Comparison of ENCODE assay signal across 8 mouse cellular contexts in the genomic region with DNA sequence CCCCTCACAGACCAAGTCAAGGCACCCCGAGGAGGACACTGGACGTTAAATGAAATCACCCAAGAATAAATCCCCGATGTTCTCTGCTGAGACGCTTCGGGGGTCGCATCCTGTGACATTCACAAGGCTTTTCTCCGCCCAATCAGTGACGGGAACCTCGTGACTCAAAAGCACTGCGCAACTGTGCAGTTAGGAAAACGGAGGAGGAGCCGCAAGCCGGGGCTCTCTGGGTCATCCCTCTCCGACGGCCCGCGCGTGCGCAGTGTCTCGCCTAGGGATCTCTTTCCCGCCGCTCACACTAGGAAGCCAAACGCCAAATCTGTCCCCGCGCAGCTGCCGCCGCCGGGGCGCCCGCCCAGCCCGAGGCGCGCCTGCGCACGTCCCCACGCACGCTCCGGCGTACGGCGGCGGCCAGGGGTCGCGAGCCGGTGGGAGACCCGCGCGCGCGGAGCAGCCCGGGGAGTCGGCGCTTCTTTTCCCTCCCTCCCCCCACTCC. TPM values are rescaled to one million over a fixed set of nuclear protein-coding genes. Genes with fewer than 3 reads are reported as not detected.
DNase-seq lines count a peak whose midpoint lies in the region; ATAC-seq and TF ChIP-seq lines count a peak whose summit lies in the region.

Gene Patl1, plus strand, starts transcription at position 363 of the 496 bp plus-strand sequence.

- H3K4me3 ChIP-seq in G1E (ENCODE audit: low read depth, low read length) = peak within 1 kb of the TSS; percentile 95
- H3K4me3 ChIP-seq in forebrain, embryonic 16.5 days (replicated peaks; ENCODE audit: low read length) = peak within 1 kb of the TSS; percentile 56
- H3K4me3 ChIP-seq in layer of hippocampus, adult 2 months = peak within 1 kb of the TSS; percentile 94
- peak within 1 kb of the TSS; percentile 72 for H3K4me3 ChIP-seq in lung, embryonic 14.5 days (ENCODE audit: low read depth, low read length)
- peak within 1 kb of the TSS; percentile 97 for H3K4me3 ChIP-seq in olfactory bulb, adult 2 months (ENCODE audit: insufficient read depth, low read depth, low read length)
- peak within 1 kb of the TSS; percentile 91 for H3K4me3 ChIP-seq in thymus, adult 2 months (ENCODE audit: control insufficient read depth, insufficient read depth, low read length)

- peaks cover 22% of the 10 kb centered on the region for H3K36me3 ChIP-seq in G1E (replicated peaks)
- peaks cover 3% of the 10 kb centered on the region; the same call in 1 of the 2 replicates for H3K36me3 ChIP-seq in forebrain, embryonic 16.5 days (ENCODE audit: control insufficient read depth, insufficient read depth)
- peaks cover 16% of the 10 kb centered on the region for H3K36me3 ChIP-seq in lung, embryonic 14.5 days (ENCODE audit: insufficient read depth)
- peaks cover 10% of the 10 kb centered on the region for H3K36me3 ChIP-seq in thymus, adult 2 months (ENCODE audit: control insufficient read depth, insufficient read depth, low read length)

- H3K27ac ChIP-seq in forebrain, embryonic 16.5 days (ENCODE audit: low read length) = peak within 1 kb of the TSS; percentile 77
- peak within 1 kb of the TSS; percentile 99 for H3K27ac ChIP-seq in layer of hippocampus, adult 2 months
- peak within 1 kb of the TSS; percentile 89 for H3K27ac ChIP-seq in lung, embryonic 14.5 days (ENCODE audit: low read depth)
- peak within 1 kb of the TSS; percentile 97 for H3K27ac ChIP-seq in olfactory bulb, adult 2 months (ENCODE audit: insufficient read depth, low read depth, low read length)
- peak within 1 kb of the TSS; percentile 65 for H3K27ac ChIP-seq in thymus, adult 2 months (ENCODE audit: control insufficient read depth, insufficient read depth, low read length)

- peak; percentile 83 for DNase-seq in G1E (ENCODE audit: low spot score)
- peak; percentile 96 to 99 for DNase-seq in cerebellum, adult 18-20 months
- peak; percentile 96 for DNase-seq in heart, postnatal 36 days
- peak; percentile 98 to 99 for DNase-seq in layer of hippocampus, adult 2 months (ENCODE audit: low spot score in 2 of 2)
- DNase-seq in lung, embryonic 14.5 days = peak; percentile 99
- peak; percentile 97 for DNase-seq in thymus, adult 2 months

- peak; percentile 82; the same call in 1 of the 2 replicates for TF ChIP-seq POLR2A in olfactory bulb, adult 2 months (IDR thresholded peaks at IDR 0.05; ENCODE audit: insufficient read depth, low read depth, low read length)
- TF ChIP-seq POLR2A in thymus, adult 2 months (IDR thresholded peaks at IDR 0.05; ENCODE audit: control insufficient read depth, extremely low read depth, insufficient read depth, low read length, poor library complexity) = peak; percentile 69; the same call in 1 of the 2 replicates

- peak within 1 kb of the TSS; percentile 69 for H3K9ac ChIP-seq in forebrain, embryonic 16.5 days (replicated peaks; ENCODE audit: low read depth, low read length)
- peak within 1 kb of the TSS; percentile 85 for H3K9ac ChIP-seq in lung, embryonic 14.5 days

- peak within 1 kb of the TSS; percentile 80 for H3K4me2 ChIP-seq in forebrain, embryonic 16.5 days (ENCODE audit: low read length)
- peak within 1 kb of the TSS; percentile 86 for H3K4me2 ChIP-seq in lung, embryonic 14.5 days

- no peaks in the 10 kb centered on the region for H3K27me3 ChIP-seq in G1E (ENCODE audit: insufficient read depth, low read length)
- no peaks in the 10 kb centered on the region for H3K27me3 ChIP-seq in forebrain, embryonic 16.5 days (replicated peaks; ENCODE audit: control insufficient read depth, insufficient read depth, low read length)
- H3K27me3 ChIP-seq in lung, embryonic 14.5 days (ENCODE audit: insufficient read depth, low read length) = no peaks in the 10 kb centered on the region
- no peaks in the 10 kb centered on the region for H3K27me3 ChIP-seq in thymus, adult 2 months (ENCODE audit: control insufficient read depth, insufficient read depth, low read length)

- intact Hi-C loops in heart, postnatal 36 days (cut with DNase I) = loop anchor here (2.0 kb wide), 3 partner anchors 53 to 135 kb away; partner anchors contain the start of gene Osbp

- ATAC-seq in G1E (ENCODE audit: extremely low read depth, insufficient number of reproducible peaks, low FRiP score, poor library complexity, severe bottlenecking) = peak; percentile 89
- ATAC-seq in forebrain, embryonic 16.5 days = peak; percentile 97
- peak; percentile 97 for ATAC-seq in lung, embryonic 14.5 days (ENCODE audit: insufficient read depth)

- WGBS in forebrain, embryonic 16.5 days = under 1% methylated on average over 50 of the region's 53 CpGs
- under 1% methylated on average over 53 of the region's 53 CpGs for WGBS in lung, embryonic 14.5 days
- WGBS in olfactory bulb, adult 2 months = under 1% methylated on average over 51 of the region's 53 CpGs
- under 1% methylated on average over 53 of the region's 53 CpGs for WGBS in thymus, adult 2 months

- peaks cover 42% of the 10 kb centered on the region for H3K4me1 ChIP-seq in G1E (ENCODE audit: insufficient read depth, low read depth, low read length)
- peaks cover 29% of the 10 kb centered on the region for H3K4me1 ChIP-seq in forebrain, embryonic 16.5 days (replicated peaks; ENCODE audit: control insufficient read depth, insufficient read depth, low read length)
- peaks cover 9% of the 10 kb centered on the region for H3K4me1 ChIP-seq in lung, embryonic 14.5 days (ENCODE audit: insufficient read depth)
- peaks cover 2% of the 10 kb centered on the region; the same call in 1 of the 2 replicates for H3K4me1 ChIP-seq in olfactory bulb, adult 2 months (ENCODE audit: control insufficient read depth, insufficient read depth, low read length)
- H3K4me1 ChIP-seq in thymus, adult 2 months (replicated peaks; ENCODE audit: control insufficient read depth, insufficient read depth, low read length) = peaks cover 9% of the 10 kb centered on the region

- no peak for TF ChIP-seq CTCF in G1E (IDR thresholded peaks at IDR 0.05; ENCODE audit: low read depth, low read length)
- no peak for TF ChIP-seq CTCF in layer of hippocampus, adult 2 months (conservative IDR thresholded peaks at IDR 0.05)
- no peak for TF ChIP-seq CTCF in lung, embryonic 14.5 days (IDR thresholded peaks at IDR 0.05; ENCODE audit: low read depth)
- no peak for TF ChIP-seq CTCF in olfactory bulb, adult 2 months (IDR thresholded peaks at IDR 0.05; ENCODE audit: insufficient read depth, low read depth, low read length)
- 0 out of 2 replicates have a peak, but pooled peaks have one; percentile 19 for TF ChIP-seq CTCF in thymus, adult 2 months (IDR thresholded peaks at IDR 0.05; ENCODE audit: borderline replicate concordance, control insufficient read depth, extremely low read depth, insufficient read depth, low read length, poor library complexity)

- H3K9me3 ChIP-seq in G1E (replicated peaks) = no peaks in the 10 kb centered on the region
- no peaks in the 10 kb centered on the region for H3K9me3 ChIP-seq in forebrain, embryonic 16.5 days (ENCODE audit: control insufficient read depth, low read length)
- no peaks in the 10 kb centered on the region for H3K9me3 ChIP-seq in lung, embryonic 14.5 days (ENCODE audit: low read depth, low read length)

RNA-seq across cellular contexts. Expression of gene Patl1, which starts in this region (rescaled TPM):
- total RNA-seq in G1E (2014; fragmentation: Nextera tagmentation) = 59.4 and 65.8 TPM in 2 replicates
- total RNA-seq in G1E (2017) = 19.0 and 20.4 TPM in 2 replicates
- 15.8 and 17.7 TPM in 2 replicates for polyA plus RNA-seq in G1E (2012)
- 20.2 and 20.3 TPM in 2 replicates for polyA plus RNA-seq in forebrain, embryonic 16.5 days (2015; fragmentation: Nextera tagmentation; extraction: Ambion mirVana)
- total RNA-seq in heart, postnatal 36 days (2021) = 10 to 100 TPM; 26.3 to 27.3 TPM
- 10 to 100 TPM; 19.7 to 21.1 TPM for total RNA-seq in layer of hippocampus, adult 2 months (2021)
- polyA plus RNA-seq in lung, embryonic 14.5 days (2014; fragmentation: Nextera tagmentation; extraction: Ambion mirVana) = 25.9 TPM in 2 replicates
- not detected in 2 replicates for polyA plus RNA-seq in olfactory bulb, adult 2 months (2012; ENCODE audit: insufficient read depth, insufficient read length, low replicate concordance, missing spikeins)
- polyA plus RNA-seq in thymus, adult 2 months (2012; rRNA removed) = 28.1 and 34.4 TPM in 2 replicates

Comparison
In these comparisons a context has a peak if more than half of its experiments do, and no peak if none do; other contexts are left out.
1. Peak in every context shown above with its lines: DNase-seq, ATAC-seq, H3K4me3 ChIP-seq and H3K27ac ChIP-seq.